Mouse (Mus musculus): Measurements from ENCODE around the gene Thap11. TPM values are rescaled to one million over a fixed set of nuclear protein-coding genes. Genes with fewer than 3 reads are reported as not detected.

Gene Thap11
- polyA plus RNA-seq, 1 experiment = 75.3 TPM

DNA sequence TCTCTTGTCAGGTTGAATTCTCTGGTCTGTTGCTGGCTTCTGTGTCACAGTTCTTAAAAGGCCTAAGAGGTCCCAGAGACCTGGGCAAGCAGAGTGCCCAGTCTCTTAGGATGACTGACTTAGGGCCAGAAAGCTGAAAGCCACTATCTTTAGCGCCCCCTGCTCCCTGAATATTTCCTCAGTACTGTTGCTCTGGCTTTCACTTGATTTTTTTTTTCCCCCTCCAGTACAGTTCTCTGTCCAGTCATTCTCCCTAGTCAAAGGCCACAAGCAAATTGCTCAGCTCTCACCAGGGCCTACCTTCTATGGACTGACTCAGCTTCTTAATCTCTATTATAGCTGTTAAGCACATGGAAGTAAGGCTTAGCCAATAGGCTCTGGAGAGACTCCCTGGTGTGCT lies 7.0 kb downstream of the Thap11 start:
- H3K4me1 ChIP-seq (replicated peaks; ENCODE audit: control insufficient read depth, insufficient read depth, low read length) = peaks cover 2% of the 10 kb centered on the region
- 6% methylated on average over 1 of the region's 1 CpGs for WGBS
- H3K27ac ChIP-seq (ENCODE audit: control insufficient read depth, insufficient read depth, low read length) = no peak overlapping the region
- H3K4me3 ChIP-seq (ENCODE audit: control insufficient read depth, insufficient read depth, low read length) = no peak overlapping the region
- peak; percentile 21 for DNase-seq
- no peaks in the 10 kb centered on the region for H3K36me3 ChIP-seq (ENCODE audit: control insufficient read depth, insufficient read depth, low read length)
- no peaks in the 10 kb centered on the region for H3K27me3 ChIP-seq (ENCODE audit: control insufficient read depth, insufficient read depth, low read length)
- TF ChIP-seq CTCF (IDR thresholded peaks at IDR 0.05; ENCODE audit: borderline replicate concordance, control insufficient read depth, extremely low read depth, insufficient read depth, low read length, poor library complexity) = no peak
- no peak for TF ChIP-seq POLR2A (IDR thresholded peaks at IDR 0.05; ENCODE audit: control insufficient read depth, extremely low read depth, insufficient read depth, low read length, poor library complexity)

GRCm38 (mm10) chr8:105866364-105867029 lies 11.6 kb downstream of the Thap11 start:
- Histone ChIP-seq H3K4me1 (replicated peaks; ENCODE audit: control insufficient read depth, insufficient read depth, low read length) (no peaks in the 10 kb centered on the region), H3K4me3 (ENCODE audit: control insufficient read depth, insufficient read depth, low read length) (no peak overlapping the region), H3K36me3 (ENCODE audit: control insufficient read depth, insufficient read depth, low read length) (peaks cover 4% of the 10 kb centered on the region; the same call in 1 of the 2 replicates), H3K27ac (ENCODE audit: control insufficient read depth, insufficient read depth, low read length) (no peak overlapping the region), H3K27me3 (ENCODE audit: control insufficient read depth, insufficient read depth, low read length) (no peaks in the 10 kb centered on the region)
- 88% methylated on average over 6 of the region's 6 CpGs for WGBS
- TF ChIP-seq POLR2A (IDR thresholded peaks at IDR 0.05; ENCODE audit: control insufficient read depth, extremely low read depth, insufficient read depth, low read length, poor library complexity) (no peak), CTCF (IDR thresholded peaks at IDR 0.05; ENCODE audit: borderline replicate concordance, control insufficient read depth, extremely low read depth, insufficient read depth, low read length, poor library complexity) (no peak)
- no peak for DNase-seq

GRCm38 (mm10) chr8:105874301-105874700 lies 19.4 kb downstream of the Thap11 start:
- 93% methylated on average over 6 of the region's 6 CpGs for WGBS
- no peaks in the 10 kb centered on the region for H3K27me3 ChIP-seq (ENCODE audit: control insufficient read depth, insufficient read depth, low read length)
- no peak overlapping the region for H3K27ac ChIP-seq (ENCODE audit: control insufficient read depth, insufficient read depth, low read length)
- no peak overlapping the region for H3K4me3 ChIP-seq (ENCODE audit: control insufficient read depth, insufficient read depth, low read length)
- H3K36me3 ChIP-seq (ENCODE audit: control insufficient read depth, insufficient read depth, low read length) = peaks cover 23% of the 10 kb centered on the region
- no peak for DNase-seq
- no peaks in the 10 kb centered on the region for H3K4me1 ChIP-seq (replicated peaks; ENCODE audit: control insufficient read depth, insufficient read depth, low read length)
- no peak for TF ChIP-seq CTCF (IDR thresholded peaks at IDR 0.05; ENCODE audit: borderline replicate concordance, control insufficient read depth, extremely low read depth, insufficient read depth, low read length, poor library complexity)
- TF ChIP-seq POLR2A (IDR thresholded peaks at IDR 0.05; ENCODE audit: control insufficient read depth, extremely low read depth, insufficient read depth, low read length, poor library complexity) = no peak

DNA sequence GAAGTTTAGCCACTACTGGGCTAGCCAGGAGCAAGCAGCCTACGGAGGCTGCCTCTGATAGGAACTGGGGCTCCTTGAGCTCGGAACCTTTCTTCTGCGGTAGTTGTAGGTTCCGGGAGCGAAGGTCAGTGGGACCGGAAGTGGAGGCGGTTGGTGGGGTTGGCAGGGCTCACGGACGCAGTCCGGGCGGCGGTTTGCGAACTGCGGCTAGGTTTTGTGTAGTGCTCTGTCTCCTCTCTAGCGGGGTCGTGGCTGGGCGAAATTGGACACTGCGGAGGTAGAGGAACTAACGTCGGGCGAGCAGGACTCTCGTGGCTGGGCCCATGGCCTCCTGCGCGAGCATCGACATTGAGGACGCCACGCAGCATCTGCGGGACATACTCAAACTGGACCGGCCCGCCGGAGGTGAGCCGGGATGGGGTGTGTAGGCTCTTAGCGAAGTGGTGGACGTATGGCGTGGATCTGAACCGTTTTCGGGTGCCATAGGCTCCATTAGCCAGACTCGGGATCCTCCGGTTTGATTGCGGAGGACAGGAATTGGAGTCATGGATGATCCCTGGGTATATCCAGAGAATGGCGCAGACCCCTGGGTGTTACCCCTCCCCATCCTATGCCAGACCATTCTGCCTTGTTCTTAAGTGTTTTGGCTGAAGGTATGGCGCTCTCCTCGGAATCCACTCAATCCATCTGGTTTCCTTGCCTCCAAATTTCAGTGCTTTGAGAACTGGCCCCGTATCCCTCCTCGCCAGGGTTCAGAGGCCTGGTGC lies 26.0 kb downstream of the Thap11 start, which contains the start of gene Edc4:
TSS of gene Edc4 (plus strand) at position 128 of the 767 bp plus-strand sequence.
- peak; percentile 89 for DNase-seq
- H3K36me3 ChIP-seq (ENCODE audit: control insufficient read depth, insufficient read depth, low read length) = peaks cover 23% of the 10 kb centered on the region
- H3K27ac ChIP-seq (ENCODE audit: control insufficient read depth, insufficient read depth, low read length) = no peak within 1 kb of the TSS
- no peaks in the 10 kb centered on the region for H3K27me3 ChIP-seq (ENCODE audit: control insufficient read depth, insufficient read depth, low read length)
- H3K4me3 ChIP-seq (ENCODE audit: control insufficient read depth, insufficient read depth, low read length) = peak within 1 kb of the TSS; percentile 86
- no peak for TF ChIP-seq CTCF (IDR thresholded peaks at IDR 0.05; ENCODE audit: borderline replicate concordance, control insufficient read depth, extremely low read depth, insufficient read depth, low read length, poor library complexity)
- peak; percentile 65; the same call in 1 of the 2 replicates for TF ChIP-seq POLR2A (IDR thresholded peaks at IDR 0.05; ENCODE audit: control insufficient read depth, extremely low read depth, insufficient read depth, low read length, poor library complexity)
- WGBS = 1% methylated on average over 45 of the region's 45 CpGs
- H3K4me1 ChIP-seq (replicated peaks; ENCODE audit: control insufficient read depth, insufficient read depth, low read length) = peaks cover 8% of the 10 kb centered on the region

DNA sequence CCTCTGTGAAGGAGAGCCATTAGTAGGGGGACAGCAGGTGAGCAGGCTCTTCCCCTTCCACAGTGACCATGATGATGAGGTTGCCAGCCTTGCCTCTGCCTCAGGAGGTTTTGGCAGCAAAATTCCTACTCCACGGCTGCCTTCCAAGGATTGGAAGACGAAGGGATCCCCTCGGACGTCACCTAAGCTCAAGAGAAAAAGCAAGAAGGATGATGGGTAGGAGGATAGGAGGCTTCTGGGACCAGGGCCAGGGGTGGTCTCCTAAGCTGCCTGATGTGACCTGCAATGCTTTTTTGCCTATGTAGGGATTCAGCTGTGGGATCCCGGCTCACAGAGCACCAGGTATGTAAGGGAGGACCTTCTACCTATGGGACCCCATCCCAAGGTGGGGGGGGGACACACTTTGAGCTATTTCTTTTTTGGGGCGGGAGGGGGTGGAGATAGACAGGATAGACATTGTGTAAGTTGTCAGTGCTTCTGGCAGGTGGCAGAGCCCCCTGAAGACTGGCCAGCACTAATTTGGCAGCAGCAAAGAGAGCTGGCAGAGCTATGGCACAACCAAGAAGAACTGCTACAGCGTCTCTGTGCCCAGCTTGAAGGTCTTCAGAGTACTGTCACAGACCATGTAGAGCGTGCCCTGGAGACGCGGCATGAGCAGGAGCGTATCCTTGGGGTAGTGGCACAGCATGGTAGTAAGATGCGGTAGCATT lies 35.0 kb downstream of the Thap11 start:
- 98% methylated on average over 12 of the region's 12 CpGs for WGBS
- Histone ChIP-seq H3K27me3 (ENCODE audit: control insufficient read depth, insufficient read depth, low read length) (no peaks in the 10 kb centered on the region), H3K27ac (ENCODE audit: control insufficient read depth, insufficient read depth, low read length) (no peak overlapping the region), H3K4me3 (ENCODE audit: control insufficient read depth, insufficient read depth, low read length) (no peak overlapping the region), H3K36me3 (ENCODE audit: control insufficient read depth, insufficient read depth, low read length) (peaks cover 60% of the 10 kb centered on the region), H3K4me1 (replicated peaks; ENCODE audit: control insufficient read depth, insufficient read depth, low read length) (no peaks in the 10 kb centered on the region)
- no peak for TF ChIP-seq CTCF (IDR thresholded peaks at IDR 0.05; ENCODE audit: borderline replicate concordance, control insufficient read depth, extremely low read depth, insufficient read depth, low read length, poor library complexity)
- TF ChIP-seq POLR2A (IDR thresholded peaks at IDR 0.05; ENCODE audit: control insufficient read depth, extremely low read depth, insufficient read depth, low read length, poor library complexity) = no peak
- DNase-seq = no peak

GRCm38 (mm10) chr8:105890870-105891269 lies 35.9 kb downstream of the Thap11 start:
- no peak for DNase-seq
- no peaks in the 10 kb centered on the region for H3K4me1 ChIP-seq (replicated peaks; ENCODE audit: control insufficient read depth, insufficient read depth, low read length)
- H3K36me3 ChIP-seq (ENCODE audit: control insufficient read depth, insufficient read depth, low read length) = peaks cover 50% of the 10 kb centered on the region
- no peak overlapping the region for H3K27ac ChIP-seq (ENCODE audit: control insufficient read depth, insufficient read depth, low read length)
- no peak for TF ChIP-seq CTCF (IDR thresholded peaks at IDR 0.05; ENCODE audit: borderline replicate concordance, control insufficient read depth, extremely low read depth, insufficient read depth, low read length, poor library complexity)
- no peak for TF ChIP-seq POLR2A (IDR thresholded peaks at IDR 0.05; ENCODE audit: control insufficient read depth, extremely low read depth, insufficient read depth, low read length, poor library complexity)
- WGBS = 98% methylated on average over 6 of the region's 6 CpGs
- no peaks in the 10 kb centered on the region for H3K27me3 ChIP-seq (ENCODE audit: control insufficient read depth, insufficient read depth, low read length)
- H3K4me3 ChIP-seq (ENCODE audit: control insufficient read depth, insufficient read depth, low read length) = no peak overlapping the region
